Mouse (Mus musculus) hindbrain, embryonic 13.5 days (tissue): ENCODE data around the gene Rin3. TPM values are rescaled to one million over a fixed set of nuclear protein-coding genes. Genes with fewer than 3 reads are reported as not detected.

Source experiments
- ATAC-seq: fragments of 200-750 bp; cut with Nextera tagmentation; 2 replicates; pipeline ENCODE4 v1.8.0; 2017; ENCODE audit warnings: moderate TSS enrichment; ENCODE audit not compliant: low FRiP score
- H3K27ac ChIP-seq: fragments of 300-500 bp; sonication (generic); 2 replicates; pipeline ENCODE4 v1.5.1; 2015; ENCODE audit warnings: inconsistent platforms, mild to moderate bottlenecking, moderate library complexity
- H3K27me3 ChIP-seq: fragments of 300-500 bp; sonication (generic); 2 replicates; pipeline ENCODE4 v1.6.1; 2015; ENCODE audit warnings: mild to moderate bottlenecking, inconsistent platforms
- H3K36me3 ChIP-seq: fragments of 300-500 bp; sonication (generic); 2 replicates; pipeline ENCODE4 v1.6.1; 2015; ENCODE audit warnings: mild to moderate bottlenecking, inconsistent platforms
- H3K4me1 ChIP-seq: fragments of 300-500 bp; sonication (generic); replicated peaks from 2 replicates; pipeline ENCODE4 v1.6.1; 2015; ENCODE audit warnings: inconsistent platforms
- H3K4me2 ChIP-seq: fragments of 300-500 bp; sonication (generic); 2 replicates; pipeline ENCODE4 v1.6.1; 2015; ENCODE audit warnings: inconsistent platforms, mild to moderate bottlenecking, moderate library complexity
- H3K4me3 ChIP-seq: fragments of 300-500 bp; sonication (generic); 2 replicates; pipeline ENCODE4 v1.5.1; 2015; ENCODE audit warnings: mild to moderate bottlenecking, inconsistent platforms
- H3K9ac ChIP-seq: fragments of 300-500 bp; sonication (generic); 2 replicates; pipeline ENCODE4 v1.6.1; 2015; ENCODE audit warnings: mild to moderate bottlenecking, inconsistent platforms
- H3K9me3 ChIP-seq: fragments of 300-500 bp; sonication (generic); 2 replicates; pipeline ENCODE4 v1.6.1; 2016; ENCODE audit warnings: inconsistent platforms
- WGBS: fragments of 180-500 bp; shearing (Covaris S2); methylation state at CpG from one replicate; pipeline ENCODE4 v1.1.7; 2015; 5-methylcytosine and 5-hydroxymethylcytosine counted together
- polyA plus RNA-seq: library from polyadenylated mRNA; unstranded; fragments of >200 nt; fragmentation: Nextera tagmentation; extraction: Ambion mirVana; gene quantifications from 2 replicates; pipeline ENCODE4 v1.2.1, GENCODE M21; 2015

The Rin3 gene
- polyA plus RNA-seq, 1 experiment from 2014 or later = 4.2 TPM

DNA sequence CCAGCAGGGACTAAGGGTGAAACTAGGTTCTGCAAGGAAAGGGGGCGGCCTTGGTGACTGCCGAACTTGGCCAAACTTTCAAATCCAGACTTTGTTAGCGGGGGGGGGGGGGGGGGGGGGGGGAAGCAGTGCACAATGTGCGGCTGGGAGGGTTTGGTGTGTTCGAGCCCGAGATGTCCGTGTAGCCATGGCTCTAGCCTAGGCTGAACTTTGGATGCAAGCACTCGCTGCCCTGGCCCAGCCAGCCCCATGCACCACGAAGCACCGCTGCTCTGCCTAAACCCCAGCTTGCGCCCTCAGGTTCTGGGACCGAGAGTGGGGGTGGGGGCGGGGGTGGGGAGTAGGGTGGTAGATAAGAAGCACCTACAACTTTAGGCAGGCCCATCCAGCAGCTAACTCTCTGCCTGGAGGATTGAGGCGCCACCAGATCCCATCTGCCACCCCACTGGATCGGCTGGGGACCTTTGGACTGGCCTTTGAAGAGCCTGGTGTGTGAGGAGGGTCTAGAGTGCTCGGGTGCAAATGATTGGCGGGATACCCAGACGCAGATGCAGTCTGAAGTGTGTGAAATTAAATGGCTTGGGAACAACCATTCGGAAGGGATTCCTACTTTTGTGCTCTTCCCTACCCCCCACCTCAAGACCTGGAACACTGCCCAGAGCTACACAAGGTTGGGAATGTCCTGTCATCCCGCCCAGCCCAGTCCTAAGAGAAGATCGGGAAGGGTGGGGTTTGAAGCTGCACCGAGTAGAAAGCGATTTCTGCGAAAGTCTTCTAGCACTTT, 827 bp downstream of the Rin3 start:
- Histone ChIP-seq H3K4me1 (peaks cover 51% of the 10 kb centered on the region), H3K36me3 (no peaks in the 10 kb centered on the region), H3K4me2 (peak overlapping the region; percentile 95), H3K9me3 (peaks cover under 1% of the 10 kb centered on the region; the same call in 1 of the 2 replicates), H3K27me3 (peaks cover 26% of the 10 kb centered on the region), H3K27ac (peak overlapping the region; percentile 64), H3K4me3 (peak overlapping the region; percentile 54), H3K9ac (peak overlapping the region; percentile 76)
- peak; percentile 57 for ATAC-seq
- 6% methylated on average over 24 of the region's 24 CpGs for WGBS

DNA sequence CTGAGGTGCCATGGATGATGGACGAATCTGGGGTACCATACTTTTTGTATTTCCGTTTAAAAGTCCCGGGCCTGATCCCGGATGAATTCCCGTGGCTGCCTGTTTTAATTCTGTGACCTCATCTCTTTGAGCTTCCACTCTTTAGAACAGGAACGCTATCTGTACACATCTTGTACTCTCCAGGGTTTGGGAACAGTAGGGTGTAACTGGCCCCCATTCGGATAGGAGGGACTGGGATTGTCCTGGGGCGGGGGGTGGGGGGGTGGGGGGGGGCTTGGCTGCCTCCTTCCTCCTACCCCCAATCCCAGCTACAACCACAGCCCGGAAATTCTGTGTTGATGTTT, 1.4 kb downstream of the Rin3 start:
- Histone ChIP-seq H3K4me3 (peak overlapping the region; percentile 54; the same call in 1 of the 2 replicates), H3K9me3 (no peaks in the 10 kb centered on the region; the same call in 1 of the 2 replicates), H3K27me3 (peaks cover 26% of the 10 kb centered on the region), H3K27ac (no peak overlapping the region), H3K4me2 (peak overlapping the region; percentile 95), H3K4me1 (peaks cover 56% of the 10 kb centered on the region), H3K9ac (no peak overlapping the region), H3K36me3 (no peaks in the 10 kb centered on the region)
- ATAC-seq = no peak
- 40% methylated on average over 9 of the region's 9 CpGs for WGBS

DNA sequence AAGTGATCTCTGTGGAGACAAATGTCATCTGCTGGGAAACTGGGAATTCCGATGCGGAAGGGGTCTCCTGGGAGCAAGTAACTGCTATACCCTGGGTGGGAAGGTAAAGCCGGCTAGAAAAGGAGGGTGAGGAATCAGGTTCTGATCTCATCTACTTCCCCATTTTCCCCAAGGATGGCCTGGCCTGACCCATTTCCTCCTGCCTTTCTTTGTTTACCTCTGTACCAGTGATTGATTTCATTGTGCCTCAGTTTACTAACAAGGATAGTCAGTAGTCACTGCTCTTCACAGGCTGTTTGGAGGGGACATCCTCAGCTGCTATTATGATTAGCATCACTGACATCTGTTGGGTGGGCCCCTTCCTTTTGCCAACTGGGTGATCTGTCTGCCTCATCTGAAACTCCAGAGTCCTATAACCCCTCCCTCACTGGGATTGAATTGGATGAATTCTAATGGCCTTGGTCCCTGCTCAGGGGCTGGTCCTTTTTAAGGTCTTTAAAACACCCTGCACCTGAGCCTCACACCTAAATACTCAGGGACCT, 1.8 kb downstream of the Rin3 start:
- no peak overlapping the region for H3K4me3 ChIP-seq
- H3K9me3 ChIP-seq = no peaks in the 10 kb centered on the region; the same call in 1 of the 2 replicates
- H3K36me3 ChIP-seq = no peaks in the 10 kb centered on the region
- peak overlapping the region; percentile 95 for H3K4me2 ChIP-seq
- ATAC-seq = no peak
- peaks cover 26% of the 10 kb centered on the region for H3K27me3 ChIP-seq
- no peak overlapping the region for H3K27ac ChIP-seq
- peaks cover 60% of the 10 kb centered on the region for H3K4me1 ChIP-seq
- no peak overlapping the region for H3K9ac ChIP-seq
- 38% methylated on average over 3 of the region's 3 CpGs for WGBS

DNA sequence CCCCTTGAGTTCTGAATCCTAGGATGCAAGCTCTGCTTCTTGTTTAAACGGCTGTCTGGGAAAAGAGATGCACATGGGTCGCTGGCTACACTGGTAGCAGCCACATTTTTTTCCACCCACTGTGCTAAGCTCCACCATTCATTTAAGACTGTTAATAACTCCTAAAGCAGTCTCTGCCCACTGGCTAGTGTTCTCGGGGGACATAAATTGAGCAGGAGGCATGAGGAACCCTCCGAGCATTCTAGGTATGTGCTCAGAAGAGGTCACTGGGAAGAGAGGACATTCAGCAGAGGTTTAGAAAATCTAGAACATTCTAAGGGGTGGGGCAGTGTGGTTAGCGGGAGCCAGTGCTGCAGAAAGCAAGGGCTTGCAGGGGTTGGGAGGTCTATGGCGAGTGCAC, 2.5 kb downstream of the Rin3 start:
- 77% methylated on average over 6 of the region's 6 CpGs for WGBS
- H3K4me2 ChIP-seq = no peak overlapping the region
- H3K4me1 ChIP-seq = peaks cover 62% of the 10 kb centered on the region

DNA sequence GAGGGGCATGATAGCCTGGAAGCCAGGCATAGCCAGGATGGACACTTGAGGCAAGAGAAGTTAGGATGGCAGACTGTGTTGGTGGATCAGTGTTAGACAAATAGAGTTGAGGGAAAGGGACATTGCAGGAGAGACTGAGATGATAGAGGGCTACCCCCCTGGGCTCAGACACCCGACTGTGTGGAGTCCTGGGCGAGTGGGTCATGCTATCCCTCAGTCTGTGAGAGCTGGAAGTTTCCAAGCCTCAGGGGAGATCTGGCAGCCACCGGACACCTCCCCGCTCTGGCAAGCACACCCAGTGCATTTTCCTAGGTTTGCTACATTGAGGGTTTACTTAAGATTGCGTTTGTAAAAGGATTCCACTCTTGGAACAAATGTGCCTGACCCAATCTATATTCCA, 2.9 kb downstream of the Rin3 start:
- Histone ChIP-seq H3K4me1 (peaks cover 62% of the 10 kb centered on the region), H3K9me3 (no peaks in the 10 kb centered on the region; the same call in 1 of the 2 replicates)

More for the DNA sequence above, 2.5 kb downstream of the Rin3 start:
- H3K9ac ChIP-seq = no peak overlapping the region
- H3K9me3 ChIP-seq = no peaks in the 10 kb centered on the region; the same call in 1 of the 2 replicates
- peaks cover 26% of the 10 kb centered on the region for H3K27me3 ChIP-seq
- ATAC-seq = no peak
- no peak overlapping the region for H3K4me3 ChIP-seq
- H3K36me3 ChIP-seq = no peaks in the 10 kb centered on the region
- no peak overlapping the region for H3K27ac ChIP-seq

DNA sequence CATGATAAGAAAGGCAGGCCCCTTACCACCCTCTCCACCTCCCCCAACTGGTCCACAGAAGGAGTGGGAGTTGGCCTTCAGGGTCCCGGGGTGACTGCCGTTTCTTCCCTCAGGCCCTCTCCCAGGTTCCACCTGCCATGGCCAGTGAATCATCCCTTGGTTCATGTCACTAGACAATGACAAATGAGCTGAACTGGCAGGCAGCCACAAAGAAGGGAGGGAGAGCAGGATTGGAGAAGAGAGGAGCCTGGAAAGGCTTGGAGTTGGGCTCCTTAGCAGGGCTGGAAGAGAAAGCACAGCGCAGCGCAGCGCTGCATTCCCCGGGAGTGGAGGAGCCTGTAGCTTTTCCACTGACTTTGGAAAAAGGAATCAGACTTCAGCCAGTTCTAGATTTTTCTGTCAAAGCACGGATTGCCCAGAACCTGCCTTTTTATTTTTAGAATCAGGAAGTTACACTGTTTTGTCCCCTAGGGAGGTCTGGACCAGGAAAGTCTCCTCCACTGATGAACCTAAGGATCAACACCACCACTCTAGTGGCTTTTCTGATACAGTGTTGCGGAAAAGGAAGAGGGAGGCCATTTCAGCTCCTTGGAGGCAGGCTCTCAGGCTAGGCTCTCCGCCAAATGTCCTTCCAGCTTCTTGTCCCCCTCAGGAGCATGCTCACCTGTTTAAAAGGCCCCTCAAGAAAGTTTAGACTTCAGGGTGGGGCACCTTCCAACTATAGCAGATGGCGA, 4.0 kb downstream of the Rin3 start:
- Histone ChIP-seq H3K9ac (no peak overlapping the region), H3K4me3 (no peak overlapping the region), H3K36me3 (no peaks in the 10 kb centered on the region), H3K4me2 (no peak overlapping the region), H3K27me3 (peaks cover 26% of the 10 kb centered on the region), H3K27ac (peak overlapping the region; percentile 62; the same call in 1 of the 2 replicates), H3K9me3 (no peaks in the 10 kb centered on the region; the same call in 1 of the 2 replicates), H3K4me1 (peaks cover 62% of the 10 kb centered on the region)
- ATAC-seq = peak; percentile 37
- 59% methylated on average over 10 of the region's 10 CpGs for WGBS

More for the DNA sequence above, 2.9 kb downstream of the Rin3 start:
- no peaks in the 10 kb centered on the region for H3K36me3 ChIP-seq
- H3K4me3 ChIP-seq = no peak overlapping the region
- no peak overlapping the region for H3K27ac ChIP-seq
- peaks cover 26% of the 10 kb centered on the region for H3K27me3 ChIP-seq
- no peak overlapping the region for H3K4me2 ChIP-seq
- ATAC-seq = no peak
- H3K9ac ChIP-seq = no peak overlapping the region
- 86% methylated on average over 5 of the region's 5 CpGs for WGBS

DNA sequence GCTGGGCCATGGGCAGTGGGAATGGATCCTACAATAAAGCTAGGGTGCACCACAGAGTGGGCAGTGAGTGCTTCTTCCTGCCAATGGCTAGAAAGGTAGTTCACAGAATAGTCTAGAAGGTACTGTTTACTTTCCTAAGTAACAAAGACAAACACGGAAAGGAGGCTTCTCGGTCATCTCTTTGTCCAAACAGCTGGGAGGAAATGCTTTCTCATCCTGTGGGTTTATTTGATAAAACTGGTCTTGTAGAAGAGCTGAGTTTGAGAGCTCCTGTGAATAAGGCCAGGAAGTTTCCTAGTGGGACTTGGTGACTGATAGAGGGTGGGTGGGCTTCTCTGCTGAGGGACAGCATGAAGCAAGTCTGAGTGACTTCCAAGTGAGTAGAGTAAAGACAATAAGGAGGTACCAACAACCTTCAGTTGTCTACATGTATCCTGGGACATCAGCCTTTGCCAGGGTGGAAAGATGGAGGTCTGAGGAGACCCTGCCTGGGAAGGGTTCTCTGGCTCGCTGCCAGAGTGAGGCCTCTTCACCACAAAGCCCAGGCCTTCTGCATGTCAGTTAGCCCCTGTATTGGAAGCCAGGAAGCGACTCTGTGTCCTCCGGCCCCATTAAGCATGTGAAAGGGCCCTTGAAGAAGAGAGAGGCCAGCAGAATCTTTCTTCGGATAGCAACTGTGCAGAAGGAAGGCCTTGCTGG, 5.2 kb downstream of the Rin3 start:
- Histone ChIP-seq H3K36me3 (no peaks in the 10 kb centered on the region), H3K27me3 (peaks cover 16% of the 10 kb centered on the region), H3K4me2 (no peak overlapping the region), H3K9me3 (no peaks in the 10 kb centered on the region), H3K27ac (no peak overlapping the region), H3K9ac (no peak overlapping the region), H3K4me3 (no peak overlapping the region), H3K4me1 (peaks cover 55% of the 10 kb centered on the region)
- ATAC-seq = no peak
- WGBS = 67% methylated on average over 6 of the region's 6 CpGs

DNA sequence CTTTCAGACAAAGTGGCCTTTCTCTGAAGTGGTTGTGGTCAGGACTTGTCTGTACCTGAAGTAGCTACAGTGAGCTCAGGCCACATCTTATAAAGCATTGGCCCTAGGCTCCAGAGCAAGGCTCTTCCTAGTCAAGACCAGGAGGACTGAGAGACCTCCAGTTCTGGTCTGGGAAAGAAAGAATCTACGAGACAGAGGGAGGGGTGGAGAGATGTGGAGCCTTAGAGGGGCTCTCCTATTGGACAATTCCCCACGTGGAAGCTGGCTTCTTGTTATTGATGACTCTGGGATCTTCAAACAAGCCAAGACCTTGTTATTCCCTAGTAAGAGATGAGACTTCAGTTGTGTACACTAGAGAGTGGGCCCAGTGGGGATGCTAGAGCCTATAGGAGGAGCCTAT, 6.0 kb downstream of the Rin3 start:
- Histone ChIP-seq H3K4me2 (no peak overlapping the region), H3K36me3 (no peaks in the 10 kb centered on the region), H3K27me3 (peaks cover 16% of the 10 kb centered on the region), H3K4me3 (no peak overlapping the region), H3K27ac (no peak overlapping the region), H3K9me3 (no peaks in the 10 kb centered on the region), H3K4me1 (peaks cover 47% of the 10 kb centered on the region), H3K9ac (no peak overlapping the region)
- 35% methylated on average over 2 of the region's 2 CpGs for WGBS
- ATAC-seq = no peak

DNA sequence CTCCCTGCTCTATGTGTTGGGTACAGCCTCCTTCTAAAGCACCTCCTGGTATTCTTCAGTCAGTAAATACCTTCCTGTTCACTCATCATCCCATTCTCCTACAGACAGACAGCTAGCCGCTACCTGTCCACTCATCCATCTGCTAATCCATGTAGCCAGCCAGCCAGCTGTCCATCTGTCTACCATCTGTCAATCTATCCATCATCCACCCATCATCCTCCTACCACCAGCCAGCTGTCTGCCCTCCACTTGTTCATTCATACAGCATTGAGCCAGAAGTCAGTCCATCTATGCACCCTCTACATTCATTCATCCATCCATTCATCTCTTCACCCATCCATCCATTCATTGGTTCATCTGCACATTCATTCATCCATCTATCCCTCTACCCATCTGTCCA, 6.7 kb downstream of the Rin3 start:
- Histone ChIP-seq H3K27ac (no peak overlapping the region), H3K4me2 (no peak overlapping the region), H3K9ac (no peak overlapping the region), H3K36me3 (no peaks in the 10 kb centered on the region), H3K4me3 (no peak overlapping the region), H3K9me3 (no peaks in the 10 kb centered on the region), H3K4me1 (peaks cover 40% of the 10 kb centered on the region), H3K27me3 (peaks cover 13% of the 10 kb centered on the region)
- 79% methylated on average over 1 of the region's 1 CpGs for WGBS
- ATAC-seq = no peak

DNA sequence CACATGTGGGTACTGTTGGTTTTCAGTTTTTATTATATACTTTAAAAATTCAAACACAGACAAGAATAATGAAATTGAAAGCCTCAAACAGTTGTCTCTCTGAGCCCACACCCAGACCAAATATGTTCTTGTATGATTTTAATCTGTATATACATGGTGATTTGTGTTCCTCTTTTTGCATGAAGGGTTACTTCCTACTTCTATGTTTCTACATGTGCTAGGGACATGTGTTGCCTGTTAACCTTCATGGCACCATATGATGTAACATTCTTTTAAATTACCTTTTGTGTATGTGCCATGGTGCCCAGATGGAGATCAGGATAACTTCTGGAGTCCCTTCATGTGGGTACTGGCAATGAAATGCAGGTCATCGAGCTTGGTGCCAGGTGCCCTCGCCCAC, 7.8 kb downstream of the Rin3 start:
- H3K4me3 ChIP-seq = no peak overlapping the region
- H3K36me3 ChIP-seq = no peaks in the 10 kb centered on the region
- 94% methylated on average over 2 of the region's 2 CpGs for WGBS
- no peak overlapping the region for H3K9ac ChIP-seq
- peaks cover 2% of the 10 kb centered on the region; the same call in 1 of the 2 replicates for H3K27me3 ChIP-seq
- H3K27ac ChIP-seq = no peak overlapping the region
- no peaks in the 10 kb centered on the region for H3K9me3 ChIP-seq
- no peak for ATAC-seq
- peaks cover 38% of the 10 kb centered on the region for H3K4me1 ChIP-seq
- no peak overlapping the region for H3K4me2 ChIP-seq

DNA sequence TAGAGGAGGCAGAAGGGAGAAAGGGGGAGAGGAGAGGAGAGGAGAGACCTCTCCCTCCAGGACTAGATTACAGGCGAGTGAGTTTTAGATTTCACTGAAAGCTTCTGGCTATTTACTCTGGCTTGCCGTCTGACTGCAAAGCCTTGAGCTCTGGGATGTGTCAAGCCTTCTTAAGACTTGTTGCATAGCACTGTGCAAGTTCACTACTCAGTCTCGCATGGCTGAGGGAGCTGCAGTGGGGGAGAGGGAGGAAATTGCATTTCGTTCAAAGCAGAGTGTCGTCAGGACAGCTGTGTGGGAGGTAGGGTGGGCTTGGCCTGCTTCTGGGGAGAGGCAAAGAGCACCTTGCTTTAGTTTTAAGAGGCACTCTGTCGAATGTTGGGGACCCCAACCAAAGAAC, 8.8 kb downstream of the Rin3 start:
- H3K4me3 ChIP-seq = no peak overlapping the region
- peaks cover 31% of the 10 kb centered on the region for H3K4me1 ChIP-seq
- no peak overlapping the region for H3K27ac ChIP-seq
- H3K9me3 ChIP-seq = no peaks in the 10 kb centered on the region
- 60% methylated on average over 6 of the region's 6 CpGs for WGBS
- ATAC-seq = no peak
- no peaks in the 10 kb centered on the region for H3K36me3 ChIP-seq
- no peak overlapping the region for H3K4me2 ChIP-seq
- H3K27me3 ChIP-seq = no peaks in the 10 kb centered on the region
- H3K9ac ChIP-seq = no peak overlapping the region
